Mouse (Mus musculus) liver, postnatal 0 days (tissue): ENCODE measurements around the gene Dnajb8.

Experiments
- CTCF ChIP-seq: sonication (generic); IDR thresholded peaks from 2 replicates; pipeline ENCODE4 v1.5.1; 2016; ENCODE audit warnings: antibody characterized with exemption, low read depth
- EP300 ChIP-seq: IDR thresholded peaks from 2 replicates; pipeline ENCODE4 v1.6.1; 2016; ENCODE audit warnings: antibody characterized with exemption, low read depth, mild to moderate bottlenecking

GRCm38 (mm10) chr6:88219094-88219493 is 3.0 kb upstream of the Dnajb8 start:
- TF ChIP-seq CTCF: no peak
- TF ChIP-seq EP300: no peak
